Mouse (Mus musculus): Measurements from ENCODE around the gene Ctnnb1. TPM values are rescaled to one million over a fixed set of nuclear protein-coding genes. Genes with fewer than 3 reads are reported as not detected.
A peak's percentile ranks its signal among the peaks of the same experiment; 100 is the strongest.

Gene Ctnnb1
- polyA plus RNA-seq, 1 experiment from 2014 or later: 702 TPM

GRCm38 (mm10) chr9:120961466-120961865, 32.5 kb downstream of the Ctnnb1 start:
- no peak overlapping the region for H3K27ac ChIP-seq (replicated peaks; ENCODE audit: low read depth, low read length)
- no peaks in the 10 kb centered on the region for H3K27me3 ChIP-seq (ENCODE audit: control insufficient read depth, insufficient read depth, low read length)
- H3K9ac ChIP-seq (replicated peaks; ENCODE audit: low read length): no peak overlapping the region
- no peak overlapping the region for H3K4me2 ChIP-seq (ENCODE audit: low read length)
- 74% methylated on average over 3 of the region's 3 CpGs for WGBS
- peaks cover 92% of the 10 kb centered on the region for H3K36me3 ChIP-seq (ENCODE audit: control insufficient read depth, insufficient read depth, low read length)
- no peak overlapping the region for H3K4me3 ChIP-seq (replicated peaks; ENCODE audit: low read depth, low read length)
- DNase-seq: no peak
- H3K9me3 ChIP-seq (ENCODE audit: control insufficient read depth, low read length): no peaks in the 10 kb centered on the region
- no peaks in the 10 kb centered on the region for H3K4me1 ChIP-seq (ENCODE audit: control insufficient read depth, insufficient read depth, low read length)
- ATAC-seq (ENCODE audit: low FRiP score, low TSS enrichment): no peak

GRCm38 (mm10) chr9:120961969-120962700, 33.1 kb downstream of the Ctnnb1 start:
- 81% methylated on average over 3 of the region's 3 CpGs for WGBS
- Histone ChIP-seq H3K9ac (replicated peaks; ENCODE audit: low read length) (no peak overlapping the region), H3K9me3 (ENCODE audit: control insufficient read depth, low read length) (no peaks in the 10 kb centered on the region), H3K27me3 (ENCODE audit: control insufficient read depth, insufficient read depth, low read length) (no peaks in the 10 kb centered on the region), H3K4me1 (ENCODE audit: control insufficient read depth, insufficient read depth, low read length) (no peaks in the 10 kb centered on the region), H3K36me3 (ENCODE audit: control insufficient read depth, insufficient read depth, low read length) (peaks cover 92% of the 10 kb centered on the region), H3K4me2 (ENCODE audit: low read length) (no peak overlapping the region), H3K4me3 (replicated peaks; ENCODE audit: low read depth, low read length) (no peak overlapping the region), H3K27ac (replicated peaks; ENCODE audit: low read depth, low read length) (0 out of 2 replicates have a peak overlapping the region, but pooled peaks have one; percentile 26)
- no peak for DNase-seq
- ATAC-seq (ENCODE audit: low FRiP score, low TSS enrichment): no peak

- Histone ChIP-seq H3K4me1 (ENCODE audit: control insufficient read depth, insufficient read depth, low read length) (no peaks in the 10 kb centered on the region), H3K9ac (replicated peaks; ENCODE audit: low read length) (no peak overlapping the region), H3K27me3 (ENCODE audit: control insufficient read depth, insufficient read depth, low read length) (no peaks in the 10 kb centered on the region), H3K4me2 (ENCODE audit: low read length) (no peak overlapping the region), H3K9me3 (ENCODE audit: control insufficient read depth, low read length) (no peaks in the 10 kb centered on the region), H3K4me3 (replicated peaks; ENCODE audit: low read depth, low read length) (no peak overlapping the region), H3K36me3 (ENCODE audit: control insufficient read depth, insufficient read depth, low read length) (peaks cover 90% of the 10 kb centered on the region), H3K27ac (replicated peaks; ENCODE audit: low read depth, low read length) (no peak overlapping the region)
- DNase-seq (no peak), ATAC-seq (ENCODE audit: low FRiP score, low TSS enrichment) (no peak)
- WGBS: 88% methylated on average over 4 of the region's 4 CpGs
Measured at GRCm38 (mm10) chr9:120963104-120963503, 34.1 kb downstream of the Ctnnb1 start.

- no peak overlapping the region for H3K4me3 ChIP-seq (replicated peaks; ENCODE audit: low read depth, low read length)
- 90% methylated on average over 3 of the region's 3 CpGs for WGBS
- DNase-seq (no peak), ATAC-seq (ENCODE audit: low FRiP score, low TSS enrichment) (no peak)
- H3K9me3 ChIP-seq (ENCODE audit: control insufficient read depth, low read length): no peaks in the 10 kb centered on the region
- H3K9ac ChIP-seq (replicated peaks; ENCODE audit: low read length): no peak overlapping the region
- peaks cover 90% of the 10 kb centered on the region for H3K36me3 ChIP-seq (ENCODE audit: control insufficient read depth, insufficient read depth, low read length)
- H3K27ac ChIP-seq (replicated peaks; ENCODE audit: low read depth, low read length): no peak overlapping the region
- H3K4me2 ChIP-seq (ENCODE audit: low read length): no peak overlapping the region
- H3K4me1 ChIP-seq (ENCODE audit: control insufficient read depth, insufficient read depth, low read length): no peaks in the 10 kb centered on the region
- H3K27me3 ChIP-seq (ENCODE audit: control insufficient read depth, insufficient read depth, low read length): no peaks in the 10 kb centered on the region
Measured at GRCm38 (mm10) chr9:120963720-120964119, 34.7 kb downstream of the Ctnnb1 start.

GRCm38 (mm10) chr9:120964224-120964623, 35.2 kb downstream of the Ctnnb1 start:
- Histone ChIP-seq H3K4me1 (ENCODE audit: control insufficient read depth, insufficient read depth, low read length) (no peaks in the 10 kb centered on the region), H3K4me3 (replicated peaks; ENCODE audit: low read depth, low read length) (no peak overlapping the region), H3K9me3 (ENCODE audit: control insufficient read depth, low read length) (no peaks in the 10 kb centered on the region), H3K36me3 (ENCODE audit: control insufficient read depth, insufficient read depth, low read length) (peaks cover 90% of the 10 kb centered on the region), H3K4me2 (ENCODE audit: low read length) (no peak overlapping the region), H3K9ac (replicated peaks; ENCODE audit: low read length) (no peak overlapping the region), H3K27me3 (ENCODE audit: control insufficient read depth, insufficient read depth, low read length) (no peaks in the 10 kb centered on the region), H3K27ac (replicated peaks; ENCODE audit: low read depth, low read length) (0 out of 2 replicates have a peak overlapping the region, but pooled peaks have one; percentile 8)
- ATAC-seq (ENCODE audit: low FRiP score, low TSS enrichment) (no peak), DNase-seq (no peak)
- WGBS: 84% methylated on average over 5 of the region's 5 CpGs

GRCm38 (mm10) chr9:120965007-120965406, 36.0 kb downstream of the Ctnnb1 start:
- Histone ChIP-seq H3K4me3 (replicated peaks; ENCODE audit: low read depth, low read length) (no peak overlapping the region), H3K27me3 (ENCODE audit: control insufficient read depth, insufficient read depth, low read length) (no peaks in the 10 kb centered on the region), H3K27ac (replicated peaks; ENCODE audit: low read depth, low read length) (no peak overlapping the region), H3K9ac (replicated peaks; ENCODE audit: low read length) (no peak overlapping the region), H3K9me3 (ENCODE audit: control insufficient read depth, low read length) (no peaks in the 10 kb centered on the region), H3K4me1 (ENCODE audit: control insufficient read depth, insufficient read depth, low read length) (no peaks in the 10 kb centered on the region), H3K4me2 (ENCODE audit: low read length) (no peak overlapping the region), H3K36me3 (ENCODE audit: control insufficient read depth, insufficient read depth, low read length) (peaks cover 87% of the 10 kb centered on the region)
- WGBS: 87% methylated on average over 10 of the region's 10 CpGs
- no peak for DNase-seq
- no peak for ATAC-seq (ENCODE audit: low FRiP score, low TSS enrichment)

- H3K4me1 ChIP-seq (ENCODE audit: control insufficient read depth, insufficient read depth, low read length): no peaks in the 10 kb centered on the region
- WGBS: 83% methylated on average over 6 of the region's 6 CpGs
- H3K9me3 ChIP-seq (ENCODE audit: control insufficient read depth, low read length): no peaks in the 10 kb centered on the region
- H3K27me3 ChIP-seq (ENCODE audit: control insufficient read depth, insufficient read depth, low read length): no peaks in the 10 kb centered on the region
- DNase-seq (no peak), ATAC-seq (ENCODE audit: low FRiP score, low TSS enrichment) (no peak)
- H3K36me3 ChIP-seq (ENCODE audit: control insufficient read depth, insufficient read depth, low read length): peaks cover 20% of the 10 kb centered on the region
- H3K4me3 ChIP-seq (replicated peaks; ENCODE audit: low read depth, low read length): no peak overlapping the region
- no peak overlapping the region for H3K27ac ChIP-seq (replicated peaks; ENCODE audit: low read depth, low read length)
- H3K4me2 ChIP-seq (ENCODE audit: low read length): no peak overlapping the region
- H3K9ac ChIP-seq (replicated peaks; ENCODE audit: low read length): no peak overlapping the region
Measured at GRCm38 (mm10) chr9:120973026-120973515, 44.1 kb downstream of the Ctnnb1 start.

GRCm38 (mm10) chr9:120974209-120974608, 45.2 kb downstream of the Ctnnb1 start:
- no peaks in the 10 kb centered on the region for H3K9me3 ChIP-seq (ENCODE audit: control insufficient read depth, low read length)
- no peaks in the 10 kb centered on the region for H3K4me1 ChIP-seq (ENCODE audit: control insufficient read depth, insufficient read depth, low read length)
- no peak for DNase-seq
- H3K27me3 ChIP-seq (ENCODE audit: control insufficient read depth, insufficient read depth, low read length): no peaks in the 10 kb centered on the region
- 92% methylated on average over 2 of the region's 2 CpGs for WGBS
- H3K9ac ChIP-seq (replicated peaks; ENCODE audit: low read length): no peak overlapping the region
- no peak overlapping the region for H3K4me3 ChIP-seq (replicated peaks; ENCODE audit: low read depth, low read length)
- no peak overlapping the region for H3K4me2 ChIP-seq (ENCODE audit: low read length)
- no peak overlapping the region for H3K27ac ChIP-seq (replicated peaks; ENCODE audit: low read depth, low read length)
- peaks cover 8% of the 10 kb centered on the region for H3K36me3 ChIP-seq (ENCODE audit: control insufficient read depth, insufficient read depth, low read length)
- ATAC-seq (ENCODE audit: low FRiP score, low TSS enrichment): no peak

GRCm38 (mm10) chr9:120976158-120976557, 47.1 kb downstream of the Ctnnb1 start:
- Histone ChIP-seq H3K9me3 (ENCODE audit: control insufficient read depth, low read length) (no peaks in the 10 kb centered on the region), H3K27me3 (ENCODE audit: control insufficient read depth, insufficient read depth, low read length) (no peaks in the 10 kb centered on the region), H3K4me1 (ENCODE audit: control insufficient read depth, insufficient read depth, low read length) (peaks cover 5% of the 10 kb centered on the region; the same call in 1 of the 2 replicates), H3K4me3 (replicated peaks; ENCODE audit: low read depth, low read length) (no peak overlapping the region), H3K4me2 (ENCODE audit: low read length) (no peak overlapping the region), H3K36me3 (ENCODE audit: control insufficient read depth, insufficient read depth, low read length) (peaks cover 3% of the 10 kb centered on the region; the same call in 1 of the 2 replicates), H3K9ac (replicated peaks; ENCODE audit: low read length) (no peak overlapping the region), H3K27ac (replicated peaks; ENCODE audit: low read depth, low read length) (no peak overlapping the region)
- WGBS: 63% methylated on average over 5 of the region's 5 CpGs
- DNase-seq (peak; percentile 51), ATAC-seq (ENCODE audit: low FRiP score, low TSS enrichment) (no peak)

Data from midbrain, embryonic 14.5 days (tissue).